Mouse (Mus musculus): Measurements from ENCODE around the gene Ica1l. TPM values are rescaled to one million over a fixed set of nuclear protein-coding genes. Genes with fewer than 3 reads are reported as not detected.

Ica1l gene
- polyA plus RNA-seq, 1 experiment from 2014 or later, result 1.5 TPM

DNA sequence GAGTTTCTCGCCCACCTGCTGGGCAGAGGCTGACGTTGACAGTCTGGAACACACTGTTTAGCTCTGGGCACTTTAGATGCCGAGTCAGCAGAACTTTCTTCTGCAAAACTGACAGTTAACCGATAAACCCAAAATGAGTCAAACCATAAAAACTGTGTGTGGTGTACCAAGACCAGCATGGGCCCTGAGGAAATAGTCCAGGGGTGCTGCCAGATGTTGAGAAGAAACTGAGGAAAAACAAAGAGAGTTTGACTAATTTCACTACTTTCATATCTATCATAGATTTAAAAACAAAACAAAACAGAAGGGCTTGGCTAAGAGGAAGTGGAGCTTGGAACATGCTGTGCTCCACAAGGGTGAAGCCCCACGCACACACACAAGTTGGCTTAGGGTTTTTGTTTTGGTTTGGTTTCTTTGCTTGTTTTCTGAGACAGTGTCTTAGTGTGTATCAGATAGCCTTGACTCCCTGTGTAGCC is 26.8 kb downstream of the Ica1l start:
- Histone ChIP-seq H3K4me3 (replicated peaks) (no peak overlapping the region), H3K4me2 (no peak overlapping the region), H3K27me3 (no peaks in the 10 kb centered on the region), H3K4me1 (replicated peaks) (no peaks in the 10 kb centered on the region), H3K27ac (no peak overlapping the region), H3K9ac (replicated peaks) (no peak overlapping the region), H3K9me3 (no peaks in the 10 kb centered on the region), H3K36me3 (no peaks in the 10 kb centered on the region)
- WGBS, result 74% methylated on average over 5 of the region's 5 CpGs
- ATAC-seq (ENCODE audit: insufficient number of reproducible peaks, insufficient read depth, low FRiP score, low TSS enrichment, low read depth), result no peak

- Histone ChIP-seq H3K36me3 (no peaks in the 10 kb centered on the region), H3K9ac (replicated peaks) (no peak overlapping the region), H3K27me3 (no peaks in the 10 kb centered on the region), H3K4me2 (no peak overlapping the region), H3K4me1 (replicated peaks) (no peaks in the 10 kb centered on the region), H3K27ac (no peak overlapping the region), H3K4me3 (replicated peaks) (no peak overlapping the region), H3K9me3 (no peaks in the 10 kb centered on the region)
- ATAC-seq (ENCODE audit: insufficient number of reproducible peaks, insufficient read depth, low FRiP score, low TSS enrichment, low read depth), result no peak
- WGBS, result 91% methylated on average over 6 of the region's 6 CpGs
These were observed 27.5 kb downstream of the Ica1l start for GRCm38 (mm10) chr1:60015511-60015910.

- Histone ChIP-seq H3K4me2 (no peak overlapping the region), H3K4me3 (replicated peaks) (no peak overlapping the region), H3K36me3 (no peaks in the 10 kb centered on the region), H3K9ac (replicated peaks) (no peak overlapping the region), H3K9me3 (no peaks in the 10 kb centered on the region), H3K27me3 (no peaks in the 10 kb centered on the region), H3K4me1 (replicated peaks) (no peaks in the 10 kb centered on the region), H3K27ac (no peak overlapping the region)
- ATAC-seq (ENCODE audit: insufficient number of reproducible peaks, insufficient read depth, low FRiP score, low TSS enrichment, low read depth), result no peak
- WGBS, result 83% methylated on average over 10 of the region's 10 CpGs
These were observed 29.2 kb downstream of the Ica1l start for GRCm38 (mm10) chr1:60013779-60014178.

- no peak for ATAC-seq (ENCODE audit: insufficient number of reproducible peaks, insufficient read depth, low FRiP score, low TSS enrichment, low read depth)
- H3K4me1 ChIP-seq (replicated peaks), result no peaks in the 10 kb centered on the region
These were observed 34.2 kb downstream of the Ica1l start for GRCm38 (mm10) chr1:60008743-60009142.

GRCm38 (mm10) chr1:60007337-60007736 is 35.6 kb downstream of the Ica1l start:
- ATAC-seq (ENCODE audit: insufficient number of reproducible peaks, insufficient read depth, low FRiP score, low TSS enrichment, low read depth), result no peak
- 89% methylated on average over 10 of the region's 10 CpGs for WGBS

More at GRCm38 (mm10) chr1:60008743-60009142, 34.2 kb downstream of the Ica1l start:
- Histone ChIP-seq H3K9ac (replicated peaks) (no peak overlapping the region), H3K4me3 (replicated peaks) (no peak overlapping the region), H3K4me2 (no peak overlapping the region), H3K9me3 (no peaks in the 10 kb centered on the region), H3K36me3 (no peaks in the 10 kb centered on the region), H3K27ac (no peak overlapping the region), H3K27me3 (no peaks in the 10 kb centered on the region)
- 82% methylated on average over 2 of the region's 2 CpGs for WGBS

DNA sequence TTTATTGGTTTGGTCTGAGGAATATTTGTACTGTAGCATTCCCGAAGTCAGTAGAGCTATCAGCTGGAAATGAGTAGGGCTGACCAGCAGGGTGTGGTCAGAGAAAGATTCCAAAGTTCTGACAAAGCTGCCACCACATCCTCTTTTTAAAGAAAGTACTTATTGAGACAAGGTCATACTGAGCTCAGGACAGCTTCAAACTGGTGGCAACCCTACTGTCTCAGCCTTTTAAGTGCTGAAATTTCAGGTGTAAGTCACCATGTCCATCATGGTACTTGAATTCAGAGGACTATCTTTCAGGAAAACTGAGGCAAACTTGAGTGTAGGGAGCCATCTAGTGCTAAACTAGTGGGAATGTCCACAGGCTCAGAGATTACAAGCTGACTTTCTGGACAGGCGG is 42.7 kb downstream of the Ica1l start:
- H3K4me3 ChIP-seq (replicated peaks), result no peak overlapping the region
- WGBS, result 61% methylated on average over 2 of the region's 2 CpGs

More at GRCm38 (mm10) chr1:60007337-60007736, 35.6 kb downstream of the Ica1l start:
- Histone ChIP-seq H3K27ac (no peak overlapping the region), H3K4me2 (no peak overlapping the region), H3K4me1 (replicated peaks) (no peaks in the 10 kb centered on the region), H3K9me3 (no peaks in the 10 kb centered on the region), H3K9ac (replicated peaks) (no peak overlapping the region), H3K4me3 (replicated peaks) (no peak overlapping the region), H3K27me3 (no peaks in the 10 kb centered on the region), H3K36me3 (no peaks in the 10 kb centered on the region)

DNA sequence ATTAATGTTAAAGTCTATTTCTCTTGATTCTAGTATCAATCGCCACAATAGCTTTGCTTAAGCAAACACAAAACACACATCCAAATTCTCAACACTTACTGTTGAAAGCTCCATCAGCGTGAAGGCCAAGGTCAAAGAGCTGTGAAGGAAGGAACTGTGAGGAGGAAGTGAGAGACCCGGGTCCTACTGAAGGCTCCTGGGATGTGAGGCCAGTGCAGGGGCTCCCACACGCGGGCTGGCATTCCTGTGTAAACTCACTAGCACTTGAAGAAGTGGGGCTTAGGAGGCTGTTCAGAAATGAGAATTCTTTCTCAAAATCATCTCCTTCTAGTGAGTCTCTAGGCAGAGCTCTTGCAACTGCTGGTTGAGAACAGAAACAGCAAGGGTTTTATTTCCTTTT is 45.6 kb downstream of the Ica1l start:
- Histone ChIP-seq H3K9me3 (no peaks in the 10 kb centered on the region), H3K27me3 (no peaks in the 10 kb centered on the region), H3K27ac (no peak overlapping the region), H3K4me2 (no peak overlapping the region), H3K4me1 (replicated peaks) (peaks cover 3% of the 10 kb centered on the region; the same call in 1 of the 2 replicates), H3K36me3 (peaks cover 3% of the 10 kb centered on the region; the same call in 1 of the 2 replicates), H3K4me3 (replicated peaks) (no peak overlapping the region), H3K9ac (replicated peaks) (no peak overlapping the region)
- no peak for ATAC-seq (ENCODE audit: insufficient number of reproducible peaks, insufficient read depth, low FRiP score, low TSS enrichment, low read depth)
- 73% methylated on average over 5 of the region's 5 CpGs for WGBS

More for the DNA sequence above, 42.7 kb downstream of the Ica1l start:
- ATAC-seq (ENCODE audit: insufficient number of reproducible peaks, insufficient read depth, low FRiP score, low TSS enrichment, low read depth), result no peak
- H3K9me3 ChIP-seq, result no peaks in the 10 kb centered on the region
- H3K4me1 ChIP-seq (replicated peaks), result peaks cover 3% of the 10 kb centered on the region; the same call in 1 of the 2 replicates
- H3K4me2 ChIP-seq, result no peak overlapping the region
- H3K9ac ChIP-seq (replicated peaks), result no peak overlapping the region
- no peaks in the 10 kb centered on the region for H3K36me3 ChIP-seq
- no peak overlapping the region for H3K27ac ChIP-seq
- H3K27me3 ChIP-seq, result no peaks in the 10 kb centered on the region

- Histone ChIP-seq H3K9me3 (no peaks in the 10 kb centered on the region), H3K4me1 (replicated peaks) (peaks cover 3% of the 10 kb centered on the region; the same call in 1 of the 2 replicates), H3K27ac (no peak overlapping the region), H3K36me3 (peaks cover 17% of the 10 kb centered on the region), H3K9ac (replicated peaks) (no peak overlapping the region), H3K4me2 (no peak overlapping the region), H3K4me3 (replicated peaks) (no peak overlapping the region), H3K27me3 (no peaks in the 10 kb centered on the region)
- ATAC-seq (ENCODE audit: insufficient number of reproducible peaks, insufficient read depth, low FRiP score, low TSS enrichment, low read depth), result no peak
- 48% methylated on average over 3 of the region's 3 CpGs for WGBS
These were observed 47.3 kb downstream of the Ica1l start for GRCm38 (mm10) chr1:59995646-59996045.

DNA sequence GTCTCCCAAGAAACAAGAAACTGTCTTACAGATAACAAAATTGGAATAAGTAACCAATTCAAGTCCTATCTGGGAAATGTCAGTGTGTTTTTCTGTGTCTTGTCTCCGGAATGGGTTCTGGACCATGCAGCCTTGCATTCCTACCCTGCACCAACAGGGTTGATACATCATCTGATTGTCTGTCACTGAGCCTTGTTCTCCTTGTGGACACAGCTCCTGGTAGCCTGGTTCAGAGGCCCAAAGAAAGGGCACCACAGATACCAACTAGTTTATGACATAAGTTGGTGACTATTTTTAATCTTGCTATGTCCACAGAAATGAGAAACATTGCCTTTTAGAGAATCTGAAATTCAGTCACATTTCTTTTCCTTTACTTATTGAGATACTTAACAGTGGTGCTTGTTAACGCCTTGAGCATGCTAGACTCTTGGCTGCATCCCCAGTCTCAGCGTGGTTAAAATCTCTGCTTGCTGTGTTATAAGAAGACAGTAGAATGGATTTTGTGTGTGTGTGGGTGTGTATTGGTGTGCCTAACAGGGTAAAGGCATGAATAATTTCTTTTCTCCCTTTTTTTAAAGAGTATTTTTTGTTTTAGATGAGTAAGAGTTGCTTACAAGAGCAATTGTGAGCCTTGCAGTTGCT is 55.5 kb downstream of the Ica1l start:
- no peaks in the 10 kb centered on the region for H3K4me1 ChIP-seq (replicated peaks)

GRCm38 (mm10) chr1:59986626-59987025 is 56.4 kb downstream of the Ica1l start:
- ATAC-seq (ENCODE audit: insufficient number of reproducible peaks, insufficient read depth, low FRiP score, low TSS enrichment, low read depth), result no peak
- H3K9ac ChIP-seq (replicated peaks), result no peak overlapping the region
- peaks cover 68% of the 10 kb centered on the region for H3K36me3 ChIP-seq
- peaks cover 6% of the 10 kb centered on the region; the same call in 1 of the 2 replicates for H3K9me3 ChIP-seq
- no peaks in the 10 kb centered on the region for H3K27me3 ChIP-seq
- no peak overlapping the region for H3K4me3 ChIP-seq (replicated peaks)
- H3K4me2 ChIP-seq, result no peak overlapping the region
- no peaks in the 10 kb centered on the region for H3K4me1 ChIP-seq (replicated peaks)
- no peak overlapping the region for H3K27ac ChIP-seq

More for the DNA sequence above, 55.5 kb downstream of the Ica1l start:
- Histone ChIP-seq H3K27ac (no peak overlapping the region), H3K4me2 (no peak overlapping the region), H3K27me3 (no peaks in the 10 kb centered on the region), H3K9me3 (peaks cover 6% of the 10 kb centered on the region; the same call in 1 of the 2 replicates), H3K36me3 (peaks cover 68% of the 10 kb centered on the region), H3K4me3 (replicated peaks) (no peak overlapping the region), H3K9ac (replicated peaks) (no peak overlapping the region)
- ATAC-seq (ENCODE audit: insufficient number of reproducible peaks, insufficient read depth, low FRiP score, low TSS enrichment, low read depth), result no peak
- 91% methylated on average over 3 of the region's 3 CpGs for WGBS

GRCm38 (mm10) chr1:59967291-59967690 is 75.7 kb downstream of the Ica1l start:
- no peak for ATAC-seq (ENCODE audit: insufficient number of reproducible peaks, insufficient read depth, low FRiP score, low TSS enrichment, low read depth)
- 92% methylated on average over 4 of the region's 4 CpGs for WGBS
- peaks cover 57% of the 10 kb centered on the region for H3K36me3 ChIP-seq

More at GRCm38 (mm10) chr1:59967291-59967690, 75.7 kb downstream of the Ica1l start:
- no peaks in the 10 kb centered on the region for H3K4me1 ChIP-seq (replicated peaks)
- H3K27ac ChIP-seq, result no peak overlapping the region
- H3K9me3 ChIP-seq, result no peaks in the 10 kb centered on the region
- no peak overlapping the region for H3K4me2 ChIP-seq
- no peaks in the 10 kb centered on the region for H3K27me3 ChIP-seq
- H3K4me3 ChIP-seq (replicated peaks), result no peak overlapping the region
- H3K9ac ChIP-seq (replicated peaks), result no peak overlapping the region
